Mouse (Mus musculus) hindbrain, embryonic 16.5 days (tissue): ENCODE data around the gene Cby1. TPM values are rescaled to one million over a fixed set of nuclear protein-coding genes. Genes with fewer than 3 reads are reported as not detected.

ENCODE experiments used
- ATAC-seq: fragments of 200-750 bp; cut with Nextera tagmentation; 2 replicates; pipeline ENCODE4 v1.8.0; 2017; ENCODE audit warnings: moderate TSS enrichment, moderate library complexity
- H3K27ac ChIP-seq: fragments of 300-500 bp; sonication (generic); 2 replicates; pipeline ENCODE4 v1.5.1; 2014; ENCODE audit warnings: low read depth, mild to moderate bottlenecking, control low read depth, low read length, moderate library complexity
- H3K27me3 ChIP-seq: fragments of 300-500 bp; sonication (generic); replicated peaks from 2 replicates; pipeline ENCODE4 v1.6.1; 2014; ENCODE audit warnings: low read length; ENCODE audit not compliant: control insufficient read depth, insufficient read depth
- H3K36me3 ChIP-seq: fragments of 300-500 bp; sonication (generic); 2 replicates; pipeline ENCODE4 v1.6.1; 2014; ENCODE audit warnings: mild to moderate bottlenecking, low read length, moderate library complexity, mixed read lengths; ENCODE audit not compliant: control insufficient read depth, insufficient read depth
- H3K4me1 ChIP-seq: fragments of 300-500 bp; sonication (generic); 2 replicates; pipeline ENCODE4 v1.6.1; 2014; ENCODE audit warnings: low read depth, low read length; ENCODE audit not compliant: control insufficient read depth, insufficient read depth
- H3K4me2 ChIP-seq: fragments of 300-500 bp; sonication (generic); 2 replicates; pipeline ENCODE4 v1.6.1; 2014; ENCODE audit warnings: mild to moderate bottlenecking, low read length, control low read depth, moderate library complexity
- H3K4me3 ChIP-seq: fragments of 300-500 bp; sonication (generic); 2 replicates; pipeline ENCODE4 v1.5.1; 2014; ENCODE audit warnings: mild to moderate bottlenecking, low read length, control low read depth, moderate library complexity
- H3K9ac ChIP-seq: fragments of 300-500 bp; sonication (generic); 2 replicates; pipeline ENCODE4 v1.6.1; 2014; ENCODE audit warnings: low read depth, mild to moderate bottlenecking, control low read depth, low read length, moderate library complexity
- H3K9me3 ChIP-seq: fragments of 300-500 bp; sonication (generic); 2 replicates; pipeline ENCODE4 v1.6.1; 2014; ENCODE audit warnings: mild to moderate bottlenecking, low read length, moderate library complexity; ENCODE audit not compliant: control insufficient read depth
- WGBS: fragments of 180-500 bp; shearing (Covaris S2); extraction: QIAGEN DNeasy Blood & Tissue Kit; methylation state at CpG from one replicate; pipeline ENCODE4 v1.1.7; 2014; 5-methylcytosine and 5-hydroxymethylcytosine counted together
- polyA plus RNA-seq: library from polyadenylated mRNA; unstranded; fragments of >200 nt; fragmentation: Nextera tagmentation; extraction: Ambion mirVana; gene quantifications from 2 replicates; pipeline ENCODE4 v1.2.1, GENCODE M21; 2015

Gene Cby1
- polyA plus RNA-seq, 1 experiment from 2014 or later = 101 TPM

- Histone ChIP-seq H3K27me3 (no peaks in the 10 kb centered on the region), H3K4me3 (no peak overlapping the region), H3K9ac (no peak overlapping the region), H3K27ac (no peak overlapping the region), H3K4me1 (peaks cover 30% of the 10 kb centered on the region), H3K4me2 (peak overlapping the region; percentile 82; the same call in 1 of the 2 replicates), H3K9me3 (no peaks in the 10 kb centered on the region), H3K36me3 (no peaks in the 10 kb centered on the region)
- ATAC-seq = no peak
- WGBS = 73% methylated on average over 5 of the region's 5 CpGs
Measured at GRCm38 (mm10) chr15:79692334-79692733, 33.3 kb downstream of the Cby1 start.

- no peak for ATAC-seq
- Histone ChIP-seq H3K9me3 (no peaks in the 10 kb centered on the region), H3K36me3 (no peaks in the 10 kb centered on the region), H3K9ac (no peak overlapping the region), H3K27ac (no peak overlapping the region), H3K27me3 (no peaks in the 10 kb centered on the region), H3K4me1 (peaks cover 25% of the 10 kb centered on the region), H3K4me2 (no peak overlapping the region), H3K4me3 (no peak overlapping the region)
- 85% methylated on average over 11 of the region's 11 CpGs for WGBS
Measured at GRCm38 (mm10) chr15:79693740-79694139, 34.7 kb downstream of the Cby1 start.

- H3K27me3 ChIP-seq = no peaks in the 10 kb centered on the region
- WGBS = 93% methylated on average over 4 of the region's 4 CpGs
- no peaks in the 10 kb centered on the region for H3K9me3 ChIP-seq
- no peak overlapping the region for H3K4me3 ChIP-seq
- H3K4me2 ChIP-seq = no peak overlapping the region
- no peak overlapping the region for H3K27ac ChIP-seq
- peaks cover 25% of the 10 kb centered on the region for H3K4me1 ChIP-seq
- no peaks in the 10 kb centered on the region for H3K36me3 ChIP-seq
- no peak for ATAC-seq
- H3K9ac ChIP-seq = no peak overlapping the region
Measured at GRCm38 (mm10) chr15:79694512-79694911, 35.5 kb downstream of the Cby1 start.

- Histone ChIP-seq H3K27me3 (no peaks in the 10 kb centered on the region), H3K9ac (no peak overlapping the region), H3K36me3 (no peaks in the 10 kb centered on the region), H3K4me2 (no peak overlapping the region), H3K9me3 (no peaks in the 10 kb centered on the region), H3K4me1 (peaks cover 19% of the 10 kb centered on the region), H3K27ac (no peak overlapping the region), H3K4me3 (no peak overlapping the region)
- 69% methylated on average over 3 of the region's 3 CpGs for WGBS
- no peak for ATAC-seq
Measured at GRCm38 (mm10) chr15:79695516-79695915, 36.5 kb downstream of the Cby1 start.

GRCm38 (mm10) chr15:79696508-79696907 is 37.5 kb downstream of the Cby1 start:
- WGBS = 89% methylated on average over 2 of the region's 2 CpGs
- no peaks in the 10 kb centered on the region for H3K36me3 ChIP-seq
- no peaks in the 10 kb centered on the region for H3K27me3 ChIP-seq
- no peak overlapping the region for H3K4me2 ChIP-seq
- no peaks in the 10 kb centered on the region for H3K9me3 ChIP-seq
- peaks cover 19% of the 10 kb centered on the region for H3K4me1 ChIP-seq
- no peak overlapping the region for H3K4me3 ChIP-seq
- ATAC-seq = no peak
- no peak overlapping the region for H3K9ac ChIP-seq
- no peak overlapping the region for H3K27ac ChIP-seq

- Histone ChIP-seq H3K36me3 (no peaks in the 10 kb centered on the region), H3K4me3 (no peak overlapping the region), H3K4me1 (peaks cover 14% of the 10 kb centered on the region), H3K27me3 (no peaks in the 10 kb centered on the region), H3K9me3 (no peaks in the 10 kb centered on the region), H3K9ac (no peak overlapping the region), H3K4me2 (no peak overlapping the region), H3K27ac (peak overlapping the region; percentile 61)
- peak; percentile 63 for ATAC-seq
- WGBS = 42% methylated on average over 6 of the region's 6 CpGs
Measured at GRCm38 (mm10) chr15:79697011-79697410, 38.0 kb downstream of the Cby1 start.

- peak; percentile 20; the same call in 1 of the 2 replicates for ATAC-seq
- 76% methylated on average over 9 of the region's 9 CpGs for WGBS
- H3K9me3 ChIP-seq = no peaks in the 10 kb centered on the region
- no peak overlapping the region for H3K4me3 ChIP-seq
- peaks cover 7% of the 10 kb centered on the region for H3K4me1 ChIP-seq
- peak overlapping the region; percentile 61; the same call in 1 of the 2 replicates for H3K27ac ChIP-seq
- no peak overlapping the region for H3K9ac ChIP-seq
- H3K27me3 ChIP-seq = no peaks in the 10 kb centered on the region
- no peak overlapping the region for H3K4me2 ChIP-seq
- no peaks in the 10 kb centered on the region for H3K36me3 ChIP-seq
Measured at GRCm38 (mm10) chr15:79697558-79698187, 38.7 kb downstream of the Cby1 start.

- no peaks in the 10 kb centered on the region for H3K27me3 ChIP-seq
- H3K4me1 ChIP-seq = no peaks in the 10 kb centered on the region
- WGBS = 81% methylated on average over 17 of the region's 17 CpGs
- peaks cover 19% of the 10 kb centered on the region; the same call in 1 of the 2 replicates for H3K36me3 ChIP-seq
- no peaks in the 10 kb centered on the region for H3K9me3 ChIP-seq
- no peak overlapping the region for H3K4me2 ChIP-seq
- no peak overlapping the region for H3K9ac ChIP-seq
- no peak for ATAC-seq
- H3K27ac ChIP-seq = no peak overlapping the region
- H3K4me3 ChIP-seq = no peak overlapping the region
Measured at GRCm38 (mm10) chr15:79706603-79707214, 47.7 kb downstream of the Cby1 start.

GRCm38 (mm10) chr15:79708229-79708822 is 49.3 kb downstream of the Cby1 start:
- Histone ChIP-seq H3K9me3 (no peaks in the 10 kb centered on the region), H3K36me3 (peaks cover 29% of the 10 kb centered on the region), H3K27me3 (no peaks in the 10 kb centered on the region), H3K4me3 (no peak overlapping the region), H3K4me2 (no peak overlapping the region), H3K27ac (no peak overlapping the region), H3K4me1 (no peaks in the 10 kb centered on the region), H3K9ac (no peak overlapping the region)
- ATAC-seq = no peak
- 94% methylated on average over 5 of the region's 5 CpGs for WGBS
